Mouse (Mus musculus) embryo, embryonic 11 days (tissue): ENCODE results near the gene Mast3.

Experiments used
- DNase-seq: peaks from one replicate; pipeline ENCODE4 v3.0.0-alpha.2; 2015

Mast3 gene

GRCm38 (mm10) chr8:70801830-70802229 lies 3.0 kb downstream of the Mast3 start:
- DNase-seq: no peak

DNA sequence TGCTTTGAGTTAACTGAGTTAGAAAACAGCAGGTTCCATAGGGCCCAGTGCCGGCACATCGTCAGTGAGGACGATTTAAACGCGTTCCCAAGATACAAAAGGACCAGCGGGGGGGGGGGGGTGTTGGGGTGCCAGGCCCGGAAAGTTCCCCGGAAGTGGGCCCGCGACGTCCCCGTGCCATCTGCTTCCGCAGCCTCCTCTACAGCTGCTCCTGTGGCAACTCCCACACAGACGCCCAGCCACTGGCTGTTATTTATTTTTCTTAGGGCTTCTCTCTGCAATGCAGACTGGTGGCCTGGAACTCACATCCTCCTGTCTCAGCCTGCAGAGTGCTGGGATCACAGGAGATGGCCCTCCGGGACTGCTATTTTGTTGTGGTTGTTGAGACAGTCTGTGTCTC lies 3.7 kb downstream of the Mast3 start:
- no peak for DNase-seq

GRCm38 (mm10) chr8:70800648-70801047 lies 4.2 kb downstream of the Mast3 start:
- DNase-seq: no peak

- no peak for DNase-seq
Measured at GRCm38 (mm10) chr8:70798281-70798680, 6.6 kb downstream of the Mast3 start.

DNA sequence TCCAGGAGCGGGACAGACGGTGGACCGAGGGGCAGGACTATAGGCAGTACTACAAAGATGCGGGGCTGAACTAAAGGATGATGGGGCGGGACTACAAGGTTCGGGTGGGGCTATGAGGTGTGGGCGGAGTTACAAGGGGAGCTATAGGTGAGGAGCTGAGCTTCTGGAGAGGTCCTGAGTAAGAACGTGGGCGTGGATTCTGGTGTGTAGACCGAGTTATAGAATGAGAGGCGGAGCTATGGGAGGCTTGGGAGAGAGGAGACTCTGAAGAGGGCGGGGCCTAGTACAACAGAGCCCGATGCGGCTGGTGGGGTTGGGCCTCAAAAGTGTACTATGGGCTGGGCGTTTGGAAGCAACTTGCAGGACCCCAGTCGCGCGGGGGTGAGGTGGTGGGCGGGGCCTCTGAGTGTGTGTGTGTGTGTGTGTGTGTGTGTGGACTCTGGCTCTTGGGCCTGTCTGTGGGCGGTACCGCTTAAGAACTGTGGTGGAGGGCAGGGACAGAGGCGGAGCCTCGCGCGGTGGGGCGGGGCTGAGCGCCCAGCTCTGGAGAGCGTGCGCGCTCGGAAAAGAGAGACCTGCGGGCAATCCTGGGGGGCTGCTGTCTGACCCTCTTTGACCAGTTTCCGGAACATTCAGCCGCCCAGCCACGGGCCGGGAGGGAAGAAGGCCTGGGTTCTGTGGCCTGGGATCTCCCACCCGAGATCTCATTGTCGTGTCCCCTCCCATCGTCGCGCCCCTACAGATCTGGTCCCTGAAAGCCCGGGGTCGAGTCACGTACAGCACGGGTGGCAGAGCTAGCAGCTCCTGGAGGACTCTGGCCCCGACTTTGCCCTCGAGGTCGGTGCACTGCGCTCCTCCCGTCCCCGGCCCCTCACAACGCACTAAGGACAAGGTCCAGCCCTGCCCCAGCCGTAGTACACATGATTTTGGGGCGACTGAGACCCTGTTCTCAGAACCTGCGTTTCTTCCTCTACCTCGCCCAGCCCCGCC lies 7.5 kb downstream of the Mast3 start:
- DNase-seq: peak; percentile 94

DNA sequence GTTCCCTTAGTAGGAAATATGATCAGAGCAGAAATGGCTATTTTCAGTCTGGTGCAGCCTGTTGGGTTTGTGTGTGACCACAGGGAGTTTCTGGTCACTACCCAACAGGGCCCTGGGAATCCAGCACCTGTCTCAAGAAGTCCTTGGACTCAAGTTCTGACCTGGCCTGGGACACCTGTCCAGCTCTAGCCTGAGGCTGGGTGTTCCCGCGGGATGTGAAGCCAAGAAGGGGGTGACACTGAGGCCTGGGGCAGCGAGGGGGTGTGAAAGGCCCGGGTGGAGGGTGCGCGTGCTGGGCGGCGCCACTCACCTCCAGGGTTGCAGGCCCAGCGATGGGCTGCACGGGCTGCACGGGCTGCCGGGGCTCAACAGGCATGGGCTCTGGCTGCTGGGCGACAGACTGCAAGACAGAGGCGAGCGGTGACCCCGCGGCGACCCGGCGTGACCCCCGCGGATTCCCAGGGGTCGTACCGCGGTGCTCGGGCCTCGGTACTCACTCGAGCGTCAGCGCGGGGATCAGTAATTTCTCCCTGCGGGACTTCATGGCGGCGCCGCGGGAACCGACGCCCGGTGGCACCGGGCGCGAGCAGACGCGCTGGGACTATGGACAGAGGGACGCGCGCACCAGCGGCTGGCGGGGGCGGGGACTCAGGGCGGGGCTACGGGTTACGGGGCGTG lies 8.3 kb downstream of the Mast3 start:
- no peak for DNase-seq

- no peak for DNase-seq
Measured at GRCm38 (mm10) chr8:70795370-70795769, 9.5 kb downstream of the Mast3 start.

DNA sequence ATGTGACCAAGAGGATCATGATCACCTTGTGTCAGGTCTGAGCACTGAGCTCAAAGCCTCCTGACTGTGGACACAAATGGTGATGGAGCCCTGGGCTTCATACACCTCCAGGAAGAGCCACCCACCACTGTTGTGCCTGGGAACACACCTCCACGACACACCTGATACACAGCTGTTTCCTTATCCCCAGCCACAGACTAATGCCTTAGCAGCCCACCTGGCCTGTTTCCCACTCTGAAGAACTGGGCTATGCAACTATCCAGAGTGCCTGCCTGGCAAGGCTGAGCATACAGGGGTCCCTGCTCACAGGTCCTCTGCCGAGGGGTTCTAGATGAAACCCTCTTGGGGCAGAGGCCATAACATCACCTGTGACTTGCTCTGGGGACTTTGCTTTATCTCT lies 10.6 kb downstream of the Mast3 start:
- DNase-seq: no peak

GRCm38 (mm10) chr8:70792700-70793099 lies 12.2 kb downstream of the Mast3 start:
- no peak for DNase-seq

- peak; percentile 98 for DNase-seq
Measured at GRCm38 (mm10) chr8:70791975-70792691, 12.7 kb downstream of the Mast3 start.

GRCm38 (mm10) chr8:70791294-70791701 lies 13.6 kb downstream of the Mast3 start:
- no peak for DNase-seq

GRCm38 (mm10) chr8:70790846-70791245 lies 14.0 kb downstream of the Mast3 start:
- DNase-seq: no peak

DNA sequence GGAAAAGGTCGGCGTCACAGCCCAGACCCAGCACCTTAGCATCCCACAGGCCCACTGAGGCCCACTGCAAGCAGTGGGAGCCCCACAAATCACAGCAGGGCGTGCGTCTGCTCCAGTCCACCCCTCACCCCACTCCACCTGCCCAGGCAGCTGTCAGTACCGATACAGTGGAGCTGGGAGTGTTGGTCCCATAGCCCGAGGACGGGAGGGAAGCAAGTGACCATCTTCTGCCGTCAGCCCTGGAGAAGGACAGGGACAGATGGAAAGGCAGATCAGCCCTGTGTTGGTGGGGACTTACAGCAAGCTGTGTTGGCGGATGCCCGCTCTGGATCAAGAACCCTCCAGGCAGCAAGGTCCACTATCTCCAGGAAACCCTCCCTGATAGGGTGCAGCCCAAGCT lies 15.8 kb downstream of the Mast3 start:
- no peak for DNase-seq

DNA sequence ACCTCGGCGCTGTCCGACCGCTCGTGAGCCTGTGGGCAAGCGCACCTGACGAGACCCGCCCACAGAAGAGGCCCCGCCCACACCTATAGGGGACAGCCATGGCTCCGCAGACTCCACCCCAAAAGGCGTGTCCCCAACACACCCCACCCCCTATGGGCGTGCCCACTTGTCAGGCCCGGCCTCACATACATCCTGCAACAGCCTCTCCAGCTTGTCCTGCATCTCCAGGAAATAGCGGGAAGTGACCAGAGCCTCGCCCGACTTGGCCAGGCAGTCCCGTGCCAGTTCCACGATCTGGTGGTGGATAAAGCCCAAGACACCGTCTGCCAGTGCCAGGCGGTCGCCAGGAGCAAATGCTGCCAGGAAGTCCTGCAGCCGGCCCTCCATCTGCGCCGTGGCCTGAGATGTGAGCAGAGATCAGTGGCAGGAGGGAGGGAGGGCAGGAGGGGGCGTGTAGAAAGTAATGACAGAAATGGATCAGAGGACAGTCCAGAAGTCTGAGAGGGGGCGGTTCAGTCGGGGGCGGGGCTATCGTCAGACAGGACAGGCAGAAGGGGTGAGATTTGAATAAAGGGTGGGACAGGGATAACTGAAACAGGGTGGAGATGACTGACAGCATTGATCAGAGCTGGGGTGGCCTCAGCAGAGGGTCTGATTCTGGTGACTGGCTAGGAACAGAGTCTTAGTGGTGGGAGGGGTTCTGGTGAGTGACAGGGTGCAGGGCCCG lies 16.8 kb downstream of the Mast3 start:
- peak; percentile 79 for DNase-seq

DNA sequence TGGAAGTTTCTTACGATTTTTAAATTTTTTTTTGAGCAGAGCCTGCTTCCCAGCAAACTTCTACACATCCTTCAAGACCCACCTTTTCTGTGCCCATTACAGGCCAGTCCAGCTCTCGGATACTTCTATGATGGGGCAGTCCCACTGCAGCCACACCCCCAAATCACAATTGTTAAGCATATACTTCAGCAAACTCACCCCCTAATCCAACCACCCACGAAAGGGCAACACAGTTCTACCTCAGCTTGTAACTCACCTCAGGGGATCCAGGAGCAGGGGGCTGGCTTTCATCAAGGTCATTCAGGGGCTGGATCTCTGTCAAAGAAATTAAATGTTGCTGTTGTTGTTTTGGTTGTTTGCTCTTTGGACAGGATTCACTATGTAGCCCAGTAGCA lies 17.8 kb downstream of the Mast3 start:
- no peak for DNase-seq

- DNase-seq: no peak
Measured at GRCm38 (mm10) chr8:70786291-70787050, 18.4 kb downstream of the Mast3 start.

GRCm38 (mm10) chr8:70780093-70780492 lies 24.8 kb downstream of the Mast3 start:
- DNase-seq: no peak

- DNase-seq: peak; percentile 100
Measured at GRCm38 (mm10) chr8:70776496-70777444, 28.1 kb downstream of the Mast3 start, which contains the start of gene Pik3r2. Gene Pik3r2 (minus strand): TSS chr8:70776713.

DNA sequence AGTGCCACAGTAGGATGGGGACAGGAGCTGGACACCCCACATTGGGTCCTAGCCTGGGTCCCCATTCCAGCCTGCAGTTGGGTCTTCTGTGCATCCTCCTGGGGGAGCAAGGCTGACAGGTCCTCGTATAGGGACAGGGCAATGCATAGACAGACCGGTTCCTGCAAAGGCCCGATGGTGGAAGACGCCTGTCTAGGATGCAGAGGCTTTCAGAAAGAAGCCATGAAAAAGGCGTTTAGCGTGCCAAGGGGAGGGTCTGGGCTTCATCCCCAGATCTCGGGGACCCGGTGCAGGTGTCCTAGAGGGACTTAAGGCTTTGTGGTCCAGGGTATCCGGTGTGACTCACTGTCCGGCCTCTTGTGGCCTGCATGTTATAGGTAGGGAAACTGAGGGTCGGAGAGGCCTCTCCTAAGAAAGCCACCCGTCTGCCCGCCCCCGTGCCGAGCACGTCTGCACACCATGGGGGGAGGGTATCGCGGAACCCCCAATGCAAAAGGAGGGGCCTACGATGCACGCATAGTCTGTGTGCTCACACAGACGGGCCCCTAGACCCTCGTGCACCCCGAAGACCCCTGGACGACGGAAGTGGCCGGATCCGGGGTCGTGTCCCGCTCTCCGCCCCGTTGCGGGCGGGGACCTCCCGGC lies 28.9 kb downstream of the Mast3 start:
- DNase-seq: no peak

DNA sequence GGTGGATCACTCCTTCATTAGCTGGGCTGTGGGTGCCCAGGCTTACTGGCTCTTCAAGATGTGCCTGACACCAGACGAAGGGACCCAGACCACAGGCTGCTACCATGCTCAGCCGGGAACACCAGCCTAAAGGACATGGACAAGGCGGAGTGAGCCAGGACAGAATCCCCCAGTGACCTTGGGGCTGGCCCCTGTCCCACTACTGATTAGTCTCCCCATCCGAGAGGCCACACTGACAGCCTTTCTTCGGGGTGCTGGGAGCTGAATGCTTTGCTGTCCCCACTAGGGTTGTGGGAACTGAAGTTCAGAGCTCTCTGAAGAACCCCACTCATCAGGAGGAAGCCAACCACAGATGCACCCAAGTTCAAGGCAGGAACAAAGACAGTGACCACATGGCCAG lies 29.6 kb downstream of the Mast3 start:
- no peak for DNase-seq
